Mouse (Mus musculus) thymus, adult 2 months (tissue): ENCODE data around the gene Nostrin. TPM values are rescaled to one million over a fixed set of nuclear protein-coding genes. Genes with fewer than 3 reads are reported as not detected.

Source experiments
- DNase-seq: peaks from one replicate; pipeline ENCODE4 v3.0.0; 2021
- H3K27ac ChIP-seq: fragments of 200-500 bp; 2 replicates; pipeline ENCODE4 v1.5.1; 2012; ENCODE audit warnings: low read length, control low read depth; ENCODE audit not compliant: control insufficient read depth, insufficient read depth
- H3K27me3 ChIP-seq: fragments of 200-500 bp; 2 replicates; pipeline ENCODE4 v1.6.1; 2012; ENCODE audit warnings: mild to moderate bottlenecking, low read length, moderate library complexity, mixed read lengths; ENCODE audit not compliant: control insufficient read depth, insufficient read depth
- H3K36me3 ChIP-seq: fragments of 200-500 bp; 2 replicates; pipeline ENCODE4 v1.6.1; 2012; ENCODE audit warnings: mild to moderate bottlenecking, low read length, moderate library complexity; ENCODE audit not compliant: control insufficient read depth, insufficient read depth
- H3K4me1 ChIP-seq: fragments of 200-500 bp; replicated peaks from 2 replicates; pipeline ENCODE4 v1.6.1; 2012; ENCODE audit warnings: low read length; ENCODE audit not compliant: control insufficient read depth, insufficient read depth
- H3K4me3 ChIP-seq: fragments of 200-500 bp; 2 replicates; pipeline ENCODE4 v1.5.1; 2012; ENCODE audit warnings: mild to moderate bottlenecking, low read length, control low read depth, moderate library complexity; ENCODE audit not compliant: control insufficient read depth, insufficient read depth
- CTCF ChIP-seq: fragments of 200-500 bp; IDR thresholded peaks from 2 replicates; pipeline ENCODE4 v1.5.1; 2012; ENCODE audit warnings: mild to moderate bottlenecking, control low read depth, low read length, moderate library complexity, borderline replicate concordance; ENCODE audit not compliant: control insufficient read depth, poor library complexity, insufficient read depth; ENCODE audit errors: extremely low read depth
- POLR2A ChIP-seq: fragments of 200-500 bp; IDR thresholded peaks from 2 replicates; pipeline ENCODE4 v1.6.1; 2012; ENCODE audit warnings: mild to moderate bottlenecking, low read length, control low read depth, moderate library complexity; ENCODE audit not compliant: control insufficient read depth, poor library complexity, insufficient read depth; ENCODE audit errors: extremely low read depth
- WGBS: fragments of 180-500 bp; shearing (Covaris S2); methylation state at CpG from one replicate; pipeline ENCODE4 v1.1.7; 2018; 5-methylcytosine and 5-hydroxymethylcytosine counted together
- polyA plus RNA-seq: library from polyadenylated mRNA; depleted of rRNA; stranded (reverse); fragments of >200 nt; gene quantifications from 2 replicates; pipeline ENCODE4 v1.2.3, GENCODE M21; 2012

Gene Nostrin
- polyA plus RNA-seq, 1 experiment, result 1.00 TPM

DNA sequence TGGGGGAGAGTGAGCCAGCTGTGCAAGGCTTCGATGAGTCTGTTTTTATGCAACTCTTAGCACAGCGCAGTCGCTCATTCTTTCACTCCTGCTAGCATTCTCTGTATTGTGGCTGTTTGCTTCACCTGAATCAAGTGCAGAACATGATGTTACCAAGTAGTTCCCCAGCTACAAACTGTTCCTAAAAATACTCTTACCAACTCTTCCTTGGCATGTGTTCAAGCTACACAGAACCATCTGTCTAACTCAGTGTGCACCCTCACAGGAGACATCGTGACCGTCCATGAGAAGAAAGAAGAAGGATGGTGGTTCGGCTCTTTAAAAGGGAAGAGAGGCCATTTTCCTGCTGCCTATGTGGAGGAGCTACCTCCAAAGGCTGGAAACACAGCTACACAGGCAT, 53.1 kb downstream of the Nostrin start:
- no peak for TF ChIP-seq POLR2A
- TF ChIP-seq CTCF, result no peak

DNA sequence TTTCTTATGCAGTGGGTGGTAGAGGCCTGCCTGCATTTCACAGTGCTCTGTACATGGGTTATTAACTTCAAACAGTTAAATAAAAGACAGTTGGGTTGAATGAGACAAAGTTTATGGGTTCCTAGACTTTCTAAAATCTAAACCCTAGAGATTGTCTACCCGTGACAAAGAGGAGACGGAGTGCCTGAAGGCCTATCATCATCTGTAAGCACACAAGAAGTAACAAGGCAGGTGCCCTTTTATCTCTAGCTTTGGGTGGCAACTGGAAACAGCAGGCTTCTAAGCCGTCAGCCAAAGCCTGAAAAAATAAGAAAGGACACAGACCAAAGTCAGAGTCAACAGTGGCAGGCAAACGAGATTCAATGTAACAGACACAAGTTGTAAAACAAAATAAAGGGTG, 53.6 kb downstream of the Nostrin start:
- Histone ChIP-seq H3K27me3 (no peaks in the 10 kb centered on the region), H3K4me3 (no peak overlapping the region), H3K36me3 (peaks cover 18% of the 10 kb centered on the region), H3K27ac (no peak overlapping the region), H3K4me1 (no peaks in the 10 kb centered on the region)
- 94% methylated on average over 4 of the region's 4 CpGs for WGBS
- no peak for TF ChIP-seq CTCF
- TF ChIP-seq POLR2A, result no peak
- no peak for DNase-seq

More for the DNA sequence above, 53.1 kb downstream of the Nostrin start:
- peaks cover 13% of the 10 kb centered on the region for H3K36me3 ChIP-seq
- H3K4me3 ChIP-seq, result no peak overlapping the region
- 87% methylated on average over 6 of the region's 6 CpGs for WGBS
- no peaks in the 10 kb centered on the region for H3K27me3 ChIP-seq
- no peak for DNase-seq
- H3K4me1 ChIP-seq, result no peaks in the 10 kb centered on the region
- H3K27ac ChIP-seq, result no peak overlapping the region

DNA sequence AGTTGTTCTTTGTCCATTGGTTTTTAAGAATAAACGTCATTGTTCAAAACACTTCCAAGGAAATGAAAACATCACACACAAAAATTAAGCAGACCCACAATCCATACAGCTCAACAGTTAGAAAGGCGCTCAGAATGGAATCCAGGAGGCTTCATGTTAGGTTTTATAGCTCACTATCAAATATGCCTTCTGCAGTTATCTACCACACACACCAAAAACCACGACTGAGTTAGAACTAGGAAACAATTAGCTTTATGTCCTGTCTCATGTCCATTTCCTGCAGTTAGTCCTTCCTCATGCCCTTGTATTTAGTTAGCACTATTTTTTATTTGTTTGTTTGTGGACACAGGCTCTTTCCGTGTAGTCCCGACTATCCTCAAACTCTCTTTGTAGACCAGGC, 55.5 kb downstream of the Nostrin start:
- 83% methylated on average over 5 of the region's 5 CpGs for WGBS
- Histone ChIP-seq H3K4me3 (no peak overlapping the region), H3K36me3 (peaks cover 32% of the 10 kb centered on the region), H3K27ac (no peak overlapping the region), H3K4me1 (no peaks in the 10 kb centered on the region), H3K27me3 (no peaks in the 10 kb centered on the region)
- TF ChIP-seq POLR2A (no peak), CTCF (no peak)
- DNase-seq, result no peak

DNA sequence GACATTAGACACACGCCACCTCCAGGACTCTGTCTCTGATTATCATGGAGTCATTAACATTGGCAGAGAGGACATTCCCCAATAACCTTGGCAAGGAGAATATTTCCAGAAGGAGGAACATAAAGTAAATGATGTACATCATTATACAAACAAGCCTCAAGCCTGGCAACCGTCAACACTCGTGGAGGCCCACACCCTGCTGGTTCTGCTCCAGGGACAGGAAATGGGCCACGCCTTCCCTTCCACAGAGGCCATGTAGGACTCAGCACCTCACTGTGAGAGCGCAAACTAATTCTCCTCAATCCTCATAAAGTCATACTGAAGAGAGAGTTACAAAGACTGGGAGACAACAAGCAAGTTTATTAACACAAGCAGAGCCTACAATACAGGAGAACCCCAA, 58.0 kb downstream of the Nostrin start:
- WGBS, result 95% methylated on average over 5 of the region's 5 CpGs
- Histone ChIP-seq H3K36me3 (peaks cover 43% of the 10 kb centered on the region), H3K27ac (no peak overlapping the region), H3K4me1 (no peaks in the 10 kb centered on the region), H3K27me3 (no peaks in the 10 kb centered on the region), H3K4me3 (no peak overlapping the region)
- TF ChIP-seq POLR2A (no peak), CTCF (no peak)
- no peak for DNase-seq

DNA sequence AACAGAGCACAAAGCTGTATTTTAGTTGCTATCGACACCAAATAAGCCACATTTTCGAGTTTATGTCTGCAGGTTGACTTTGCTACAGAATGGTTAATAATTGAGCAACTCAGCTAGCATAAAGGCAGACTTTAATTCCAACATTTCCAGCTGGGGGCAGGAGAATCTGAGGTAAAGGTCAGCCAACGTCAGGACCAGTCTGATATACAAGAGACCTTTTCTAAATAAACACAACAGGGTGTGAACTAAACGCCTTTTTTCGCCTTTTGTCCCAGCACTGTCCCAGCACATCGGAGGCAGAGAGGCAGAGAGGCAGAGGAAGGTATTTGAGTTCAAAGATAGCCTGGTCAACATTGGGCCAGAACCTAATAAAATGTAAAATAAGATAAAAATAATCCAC, 69.6 kb downstream of the Nostrin start:
- H3K27ac ChIP-seq, result no peak overlapping the region
- no peak for DNase-seq
- H3K4me3 ChIP-seq, result peak overlapping the region; percentile 91
- no peak for TF ChIP-seq CTCF
- no peak for TF ChIP-seq POLR2A
- WGBS, result 30% methylated on average over 6 of the region's 6 CpGs
- peaks cover 11% of the 10 kb centered on the region for H3K36me3 ChIP-seq
- no peaks in the 10 kb centered on the region for H3K27me3 ChIP-seq
- peaks cover 3% of the 10 kb centered on the region; the same call in 1 of the 2 replicates for H3K4me1 ChIP-seq

DNA sequence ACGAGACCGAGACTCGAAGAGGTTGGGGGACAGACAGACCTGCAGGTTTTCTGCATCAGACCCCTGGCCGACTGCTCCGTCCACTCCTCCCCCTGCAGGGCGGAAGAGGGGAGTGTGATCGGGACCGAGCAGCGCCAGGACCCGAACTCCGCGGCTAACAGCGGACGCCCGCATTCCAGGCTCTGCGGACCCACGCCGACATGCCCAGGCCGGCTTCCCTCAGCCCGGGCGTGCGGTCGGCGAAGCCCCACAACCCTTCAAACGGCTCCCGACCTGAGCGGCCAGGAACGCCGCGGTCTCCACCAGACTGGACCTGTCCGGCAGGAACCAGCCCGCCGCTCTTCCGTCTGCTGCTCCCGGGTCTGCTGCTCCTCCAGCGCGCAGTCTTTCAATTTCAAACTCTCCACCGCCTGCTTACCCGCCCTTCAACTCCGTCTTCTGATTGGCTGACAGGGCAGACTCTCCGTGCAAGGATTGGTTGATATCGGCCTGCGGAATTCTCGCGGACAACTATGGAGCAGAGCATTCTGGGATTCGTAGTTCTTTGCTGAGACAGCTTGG, 70.3 kb downstream of the Nostrin start, which contains the start of gene Spc25:
Gene Spc25, minus strand, starts transcription at position 404 of the 561 bp plus-strand sequence.
- WGBS, result under 1% methylated on average over 46 of the region's 46 CpGs
- H3K27ac ChIP-seq, result no peak within 1 kb of the TSS

More for the DNA sequence above, 70.3 kb downstream of the Nostrin start, which contains the start of gene Spc25:
- DNase-seq, result peak; percentile 92
- Histone ChIP-seq H3K27me3 (no peaks in the 10 kb centered on the region), H3K4me1 (peaks cover 3% of the 10 kb centered on the region; the same call in 1 of the 2 replicates), H3K4me3 (peak within 1 kb of the TSS; percentile 91), H3K36me3 (peaks cover 10% of the 10 kb centered on the region)
- no peak for TF ChIP-seq CTCF
- peak; percentile 56; the same call in 1 of the 2 replicates for TF ChIP-seq POLR2A
